Mouse (Mus musculus) spleen, adult 2 months (tissue): Measurements from ENCODE around the gene Cck.

Experiments
- CTCF ChIP-seq: fragments of 200-500 bp; IDR thresholded peaks from 2 replicates; pipeline ENCODE4 v1.5.1; 2011; ENCODE audit warnings: mild to moderate bottlenecking, inconsistent platforms; ENCODE audit not compliant: insufficient read depth, insufficient read length, insufficient replicate concordance; ENCODE audit errors: extremely low read depth
- POLR2A ChIP-seq: fragments of 200-500 bp; IDR thresholded peaks from 2 replicates; pipeline ENCODE4 v1.6.1; 2011; ENCODE audit warnings: low read depth, low read length, inconsistent platforms

DNA sequence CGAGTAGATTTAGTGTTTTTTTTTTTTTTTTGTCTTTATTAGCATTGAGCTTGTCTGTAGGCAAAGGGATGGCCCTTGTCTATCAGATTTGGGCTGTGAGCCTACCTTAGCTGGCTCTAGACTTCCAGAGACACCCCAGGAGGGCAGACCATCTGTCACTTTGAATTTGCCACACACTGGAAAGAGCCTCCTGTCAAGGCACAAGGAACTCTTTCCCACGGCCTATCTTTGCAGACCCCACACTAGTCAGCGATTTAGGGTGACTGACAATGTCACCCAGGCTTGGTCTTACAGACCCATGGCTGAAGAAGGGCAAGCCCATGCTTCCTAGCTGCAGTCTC lies 51.2 kb downstream of the Cck start:
- TF ChIP-seq CTCF (no peak), POLR2A (no peak)
